7 mouse cellular contexts compared by ENCODE assay signal in genomic region chr2:30464411-30464810, GRCm38 (mm10). TPM values are rescaled to one million over a fixed set of nuclear protein-coding genes. Genes with fewer than 3 reads are reported as not detected.
DNase-seq lines count a peak whose midpoint lies in the region; ATAC-seq lines count a peak whose summit lies in the region.

No protein-coding gene starts in this region.

- H3K9me3 ChIP-seq in lung, embryonic 15.5 days, result no peaks in the 10 kb centered on the region
- H3K9me3 ChIP-seq in forebrain, embryonic 11.5 days (ENCODE audit: control insufficient read depth, low read length), result no peaks in the 10 kb centered on the region
- no peaks in the 10 kb centered on the region for H3K9me3 ChIP-seq in liver, embryonic 12.5 days (replicated peaks)
- no peaks in the 10 kb centered on the region for H3K9me3 ChIP-seq in stomach, embryonic 15.5 days

- peak overlapping the region; percentile 95 for H3K27ac ChIP-seq in lung, embryonic 15.5 days
- no peak overlapping the region for H3K27ac ChIP-seq in forebrain, embryonic 11.5 days (ENCODE audit: low read depth, low read length)
- peak overlapping the region; percentile 33; the same call in 1 of the 2 replicates for H3K27ac ChIP-seq in liver, embryonic 12.5 days
- peak overlapping the region; percentile 93 for H3K27ac ChIP-seq in stomach, embryonic 15.5 days

- H3K4me2 ChIP-seq in lung, embryonic 15.5 days, result peak overlapping the region; percentile 65
- peak overlapping the region; percentile 28 for H3K4me2 ChIP-seq in forebrain, embryonic 11.5 days (ENCODE audit: low read depth, low read length, severe bottlenecking)
- H3K4me2 ChIP-seq in liver, embryonic 12.5 days, result peak overlapping the region; percentile 71
- peak overlapping the region; percentile 56 for H3K4me2 ChIP-seq in stomach, embryonic 15.5 days

- peak overlapping the region; percentile 36 for H3K4me3 ChIP-seq in lung, embryonic 15.5 days
- H3K4me3 ChIP-seq in forebrain, embryonic 11.5 days (ENCODE audit: low read depth, low read length), result peak overlapping the region; percentile 15; the same call in 1 of the 2 replicates
- peak overlapping the region; percentile 59 for H3K4me3 ChIP-seq in liver, embryonic 12.5 days
- peak overlapping the region; percentile 31 for H3K4me3 ChIP-seq in stomach, embryonic 15.5 days (replicated peaks)

- no peaks in the 10 kb centered on the region for H3K27me3 ChIP-seq in lung, embryonic 15.5 days
- H3K27me3 ChIP-seq in forebrain, embryonic 11.5 days (ENCODE audit: control insufficient read depth, insufficient read depth, low read length), result peaks cover 3% of the 10 kb centered on the region
- peaks cover 42% of the 10 kb centered on the region for H3K27me3 ChIP-seq in liver, embryonic 12.5 days (replicated peaks)
- no peaks in the 10 kb centered on the region for H3K27me3 ChIP-seq in stomach, embryonic 15.5 days (replicated peaks)

- WGBS in lung, embryonic 15.5 days, result 33% methylated on average over 5 of the region's 5 CpGs
- WGBS in forebrain, embryonic 11.5 days, result 70% methylated on average over 5 of the region's 5 CpGs
- 44% methylated on average over 5 of the region's 5 CpGs for WGBS in liver, embryonic 12.5 days (ENCODE audit: insufficient replicate concordance)
- 41% methylated on average over 5 of the region's 5 CpGs for WGBS in stomach, embryonic 15.5 days

- no peak for DNase-seq in lung, postnatal 36 days
- DNase-seq in forebrain, embryonic 11.5 days (ENCODE audit: low spot score), result no peak
- no peak for DNase-seq in left cerebral cortex, adult 9 months (ENCODE audit: low spot score in 2 of 2)

- no peak for ATAC-seq in lung, embryonic 15.5 days (ENCODE audit: borderline replicate concordance, extremely low read depth, low FRiP score, low TSS enrichment)
- ATAC-seq in forebrain, embryonic 11.5 days (replicated peaks; ENCODE audit: low FRiP score), result no peak
- no peak for ATAC-seq in liver, embryonic 12.5 days
- ATAC-seq in stomach, embryonic 15.5 days (ENCODE audit: insufficient read depth, low FRiP score, low read depth), result no peak
- no peak for ATAC-seq in monocyte, adult 5-6 weeks (replicated peaks; ENCODE audit: insufficient number of reproducible peaks, low FRiP score, low TSS enrichment, poor library complexity, severe bottlenecking)

- H3K9ac ChIP-seq in lung, embryonic 15.5 days, result peak overlapping the region; percentile 30; the same call in 1 of the 2 replicates
- H3K9ac ChIP-seq in forebrain, embryonic 11.5 days (ENCODE audit: low read length), result no peak overlapping the region; the same call in 1 of the 2 replicates
- H3K9ac ChIP-seq in liver, embryonic 12.5 days, result peak overlapping the region; percentile 51
- H3K9ac ChIP-seq in stomach, embryonic 15.5 days, result 0 out of 2 replicates have a peak overlapping the region, but pooled peaks have one; percentile 2

- H3K36me3 ChIP-seq in lung, embryonic 15.5 days, result no peaks in the 10 kb centered on the region
- H3K36me3 ChIP-seq in forebrain, embryonic 11.5 days (ENCODE audit: control insufficient read depth, insufficient read depth, low read length), result no peaks in the 10 kb centered on the region
- no peaks in the 10 kb centered on the region for H3K36me3 ChIP-seq in liver, embryonic 12.5 days
- no peaks in the 10 kb centered on the region for H3K36me3 ChIP-seq in stomach, embryonic 15.5 days

- H3K4me1 ChIP-seq in lung, embryonic 15.5 days, result peaks cover 40% of the 10 kb centered on the region
- H3K4me1 ChIP-seq in forebrain, embryonic 11.5 days (replicated peaks; ENCODE audit: control insufficient read depth, insufficient read depth, low read length), result peaks cover 9% of the 10 kb centered on the region
- H3K4me1 ChIP-seq in liver, embryonic 12.5 days, result peaks cover 18% of the 10 kb centered on the region
- peaks cover 25% of the 10 kb centered on the region for H3K4me1 ChIP-seq in stomach, embryonic 15.5 days

RNA-seq across cellular contexts. Expression of gene Ier5l, which starts 9.6 kb away (rescaled TPM):
- 2.0 and 2.8 TPM in 2 replicates for polyA plus RNA-seq in lung, embryonic 15.5 days (2015; fragmentation: Nextera tagmentation; extraction: Ambion mirVana)
- 3.7 and 8.5 TPM in 2 replicates for polyA plus RNA-seq in forebrain, embryonic 11.5 days (2014; fragmentation: Nextera tagmentation; extraction: Ambion mirVana)
- polyA plus RNA-seq in liver, embryonic 12.5 days (2016; fragmentation: Nextera tagmentation; extraction: Ambion mirVana), result 0.44 and 0.59 TPM in 2 replicates
- 3.2 and 3.3 TPM in 2 replicates for polyA plus RNA-seq in stomach, embryonic 15.5 days (2015; fragmentation: Nextera tagmentation; extraction: Ambion mirVana)
- 0.29 to 1.8 TPM (median 1.7 TPM) in 3 replicates for total RNA-seq in monocyte, adult 5-6 weeks (2017)

RNA-seq across cellular contexts. Expression of gene Ptpa, which starts 48.6 kb away (rescaled TPM):
- polyA plus RNA-seq in lung, embryonic 15.5 days (2015; fragmentation: Nextera tagmentation; extraction: Ambion mirVana), result 164 and 165 TPM in 2 replicates
- polyA plus RNA-seq in forebrain, embryonic 11.5 days (2014; fragmentation: Nextera tagmentation; extraction: Ambion mirVana), result 90.0 and 94.5 TPM in 2 replicates
- polyA plus RNA-seq in liver, embryonic 12.5 days (2016; fragmentation: Nextera tagmentation; extraction: Ambion mirVana), result 168 and 173 TPM in 2 replicates
- polyA plus RNA-seq in stomach, embryonic 15.5 days (2015; fragmentation: Nextera tagmentation; extraction: Ambion mirVana), result 128 and 137 TPM in 2 replicates
- total RNA-seq in monocyte, adult 5-6 weeks (2017), result 23.0 to 45.8 TPM (median 34.5 TPM) in 3 replicates

RNA-seq across cellular contexts. Expression of gene Crat, which starts 48.8 kb away (rescaled TPM):
- 32.0 and 34.1 TPM in 2 replicates for polyA plus RNA-seq in lung, embryonic 15.5 days (2015; fragmentation: Nextera tagmentation; extraction: Ambion mirVana)
- 25.8 and 30.0 TPM in 2 replicates for polyA plus RNA-seq in forebrain, embryonic 11.5 days (2014; fragmentation: Nextera tagmentation; extraction: Ambion mirVana)
- 26.0 and 28.6 TPM in 2 replicates for polyA plus RNA-seq in liver, embryonic 12.5 days (2016; fragmentation: Nextera tagmentation; extraction: Ambion mirVana)
- polyA plus RNA-seq in stomach, embryonic 15.5 days (2015; fragmentation: Nextera tagmentation; extraction: Ambion mirVana), result 22.2 and 24.2 TPM in 2 replicates
- total RNA-seq in monocyte, adult 5-6 weeks (2017), result 5.1 to 16.4 TPM (median 6.8 TPM) in 3 replicates
